Mouse (Mus musculus) hindbrain, embryonic 13.5 days (tissue): ENCODE results near the gene Ngdn. TPM values are rescaled to one million over a fixed set of nuclear protein-coding genes. Genes with fewer than 3 reads are reported as not detected.
A peak's percentile ranks its signal among the peaks of the same experiment; 100 is the strongest.

Experiments
- ATAC-seq: fragments of 200-750 bp; cut with Nextera tagmentation; 2 replicates; pipeline ENCODE4 v1.8.0; 2017; ENCODE audit warnings: moderate TSS enrichment; ENCODE audit not compliant: low FRiP score
- H3K27ac ChIP-seq: fragments of 300-500 bp; sonication (generic); 2 replicates; pipeline ENCODE4 v1.5.1; 2015; ENCODE audit warnings: inconsistent platforms, mild to moderate bottlenecking, moderate library complexity
- H3K27me3 ChIP-seq: fragments of 300-500 bp; sonication (generic); 2 replicates; pipeline ENCODE4 v1.6.1; 2015; ENCODE audit warnings: mild to moderate bottlenecking, inconsistent platforms
- H3K36me3 ChIP-seq: fragments of 300-500 bp; sonication (generic); 2 replicates; pipeline ENCODE4 v1.6.1; 2015; ENCODE audit warnings: mild to moderate bottlenecking, inconsistent platforms
- H3K4me1 ChIP-seq: fragments of 300-500 bp; sonication (generic); replicated peaks from 2 replicates; pipeline ENCODE4 v1.6.1; 2015; ENCODE audit warnings: inconsistent platforms
- H3K4me2 ChIP-seq: fragments of 300-500 bp; sonication (generic); 2 replicates; pipeline ENCODE4 v1.6.1; 2015; ENCODE audit warnings: inconsistent platforms, mild to moderate bottlenecking, moderate library complexity
- H3K4me3 ChIP-seq: fragments of 300-500 bp; sonication (generic); 2 replicates; pipeline ENCODE4 v1.5.1; 2015; ENCODE audit warnings: mild to moderate bottlenecking, inconsistent platforms
- H3K9ac ChIP-seq: fragments of 300-500 bp; sonication (generic); 2 replicates; pipeline ENCODE4 v1.6.1; 2015; ENCODE audit warnings: mild to moderate bottlenecking, inconsistent platforms
- H3K9me3 ChIP-seq: fragments of 300-500 bp; sonication (generic); 2 replicates; pipeline ENCODE4 v1.6.1; 2016; ENCODE audit warnings: inconsistent platforms
- WGBS: fragments of 180-500 bp; shearing (Covaris S2); methylation state at CpG from one replicate; pipeline ENCODE4 v1.1.7; 2015; 5-methylcytosine and 5-hydroxymethylcytosine counted together
- microRNA counts: library from miRNA; unstranded; fragments of <30 nt; microRNA quantifications from one replicate; lab custom pipeline; 2016
- microRNA-seq: library from miRNA; unstranded; fragments of <30 nt; microRNA quantifications from one replicate; pipeline ENCODE4, GENCODE M21; 2016
- polyA plus RNA-seq: library from polyadenylated mRNA; unstranded; fragments of >200 nt; fragmentation: Nextera tagmentation; extraction: Ambion mirVana; gene quantifications from 2 replicates; pipeline ENCODE4 v1.2.1, GENCODE M21; 2015

Ngdn gene
- polyA plus RNA-seq, 1 experiment from 2014 or later: 53.7 TPM

- Histone ChIP-seq H3K36me3 (peaks cover 78% of the 10 kb centered on the region), H3K9ac (no peak overlapping the region), H3K4me2 (no peak overlapping the region), H3K4me3 (no peak overlapping the region), H3K27ac (no peak overlapping the region), H3K27me3 (no peaks in the 10 kb centered on the region), H3K4me1 (peaks cover 47% of the 10 kb centered on the region), H3K9me3 (no peaks in the 10 kb centered on the region)
- WGBS: 76% methylated on average over 35 of the region's 35 CpGs
- ATAC-seq: no peak
Observed at GRCm38 (mm10) chr14:55064481-55065370, 49.5 kb downstream of the Ngdn start.

- Histone ChIP-seq H3K9me3 (no peaks in the 10 kb centered on the region), H3K4me1 (peaks cover 43% of the 10 kb centered on the region), H3K4me2 (no peak overlapping the region), H3K9ac (no peak overlapping the region), H3K36me3 (peaks cover 85% of the 10 kb centered on the region), H3K27me3 (no peaks in the 10 kb centered on the region), H3K27ac (no peak overlapping the region), H3K4me3 (no peak overlapping the region)
- no peak for ATAC-seq
- 90% methylated on average over 13 of the region's 13 CpGs for WGBS
Observed at GRCm38 (mm10) chr14:55065391-55065790, 50.1 kb downstream of the Ngdn start.

GRCm38 (mm10) chr14:55066042-55066441 lies 50.8 kb downstream of the Ngdn start:
- 91% methylated on average over 8 of the region's 8 CpGs for WGBS
- no peak for ATAC-seq
- no peak overlapping the region for H3K27ac ChIP-seq
- no peak overlapping the region for H3K9ac ChIP-seq
- H3K9me3 ChIP-seq: no peaks in the 10 kb centered on the region
- no peak overlapping the region for H3K4me3 ChIP-seq
- H3K27me3 ChIP-seq: no peaks in the 10 kb centered on the region
- H3K4me1 ChIP-seq: peaks cover 36% of the 10 kb centered on the region
- peaks cover 89% of the 10 kb centered on the region for H3K36me3 ChIP-seq
- no peak overlapping the region for H3K4me2 ChIP-seq

- H3K36me3 ChIP-seq: peaks cover 84% of the 10 kb centered on the region
Observed at GRCm38 (mm10) chr14:55071756-55072155, 56.5 kb downstream of the Ngdn start.

More at GRCm38 (mm10) chr14:55071756-55072155, 56.5 kb downstream of the Ngdn start:
- Histone ChIP-seq H3K27me3 (no peaks in the 10 kb centered on the region), H3K4me1 (peaks cover 33% of the 10 kb centered on the region), H3K4me3 (no peak overlapping the region), H3K4me2 (no peak overlapping the region), H3K27ac (peak overlapping the region; percentile 60), H3K9me3 (no peaks in the 10 kb centered on the region), H3K9ac (peak overlapping the region; percentile 43; the same call in 1 of the 2 replicates)
- 33% methylated on average over 19 of the region's 19 CpGs for WGBS
- ATAC-seq: no peak

MicroRNA genes within 50 kb of the gene (microRNA counts, 519-probe panel; counts per million panel counts)
- 51.3 counts per million for microRNA mmu-miR-208b (lab: Ali Mortazavi, UCI)

Small RNA genes within 50 kb of the gene (microRNA-seq; reads per million reads assigned to microRNA genes)
- gene Mir208b: 18.6 reads per million, percentile 29 among the genes with 10 or more reads in this experiment

Other genes with a start within 250 kb of the Ngdn start
- gene Slc7a8, start 233.5 kb upstream of the Ngdn start, polyA plus RNA-seq: 4.7 and 5.3 TPM in 2 replicates
- not detected in 2 replicates for gene Rnf212b, start 201.3 kb upstream of the Ngdn start, polyA plus RNA-seq
- 10.3 and 13.8 TPM in 2 replicates for gene Homez, start 144.5 kb upstream of the Ngdn start, polyA plus RNA-seq
- 1.5 and 2.4 TPM in 2 replicates for gene Ppp1r3e, start 137.9 kb upstream of the Ngdn start, polyA plus RNA-seq
- gene Bcl2l2, start 132.1 kb upstream of the Ngdn start, polyA plus RNA-seq: 3.6 and 4.7 TPM in 2 replicates
- gene Gm20521, start 132.0 kb upstream of the Ngdn start, polyA plus RNA-seq: 0.34 TPM in 1 of 2 replicates, not detected in the other
- gene Pabpn1, start 123.0 kb upstream of the Ngdn start, polyA plus RNA-seq: 165 and 167 TPM in 2 replicates
- gene Slc22a17, start 102.3 kb upstream of the Ngdn start, polyA plus RNA-seq: 148 and 158 TPM in 2 replicates
- 15.4 and 15.6 TPM in 2 replicates for gene Efs, start 89.3 kb upstream of the Ngdn start, polyA plus RNA-seq
- 0.38 and 0.83 TPM in 2 replicates for gene Il25, start 82.8 kb upstream of the Ngdn start, polyA plus RNA-seq
- gene Cmtm5, start 79.2 kb upstream of the Ngdn start, polyA plus RNA-seq: 7.0 and 7.1 TPM in 2 replicates
- 1.2 and 3.0 TPM in 2 replicates for gene Myh6, start 48.5 kb upstream of the Ngdn start, polyA plus RNA-seq
- gene Gm17428, start 38.5 kb upstream of the Ngdn start, polyA plus RNA-seq: not detected in 2 replicates
- 8.2 and 9.2 TPM in 2 replicates for gene Myh7, start 20.8 kb upstream of the Ngdn start, polyA plus RNA-seq
- gene Zfhx2, start 76.9 kb downstream of the Ngdn start, polyA plus RNA-seq: 29.4 and 31.9 TPM in 2 replicates
- 29.8 and 30.7 TPM in 2 replicates for gene Thtpa, start 79.3 kb downstream of the Ngdn start, polyA plus RNA-seq
- gene Ap1g2, start 91.1 kb downstream of the Ngdn start, polyA plus RNA-seq: 6.5 and 6.6 TPM in 2 replicates
- gene Jph4, start 101.5 kb downstream of the Ngdn start, polyA plus RNA-seq: 22.2 and 22.6 TPM in 2 replicates
- 0.93 and 1.3 TPM in 2 replicates for gene Dhrs2, start 206.6 kb downstream of the Ngdn start, polyA plus RNA-seq